Mouse (Mus musculus) hindbrain, embryonic 13.5 days (tissue): ENCODE results near the gene Nup153. TPM values are rescaled to one million over a fixed set of nuclear protein-coding genes. Genes with fewer than 3 reads are reported as not detected.
A peak's percentile ranks its signal among the peaks of the same experiment; 100 is the strongest.

Experiments
- ATAC-seq: fragments of 200-750 bp; cut with Nextera tagmentation; 2 replicates; pipeline ENCODE4 v1.8.0; 2017; ENCODE audit warnings: moderate TSS enrichment; ENCODE audit not compliant: low FRiP score
- H3K27ac ChIP-seq: fragments of 300-500 bp; sonication (generic); 2 replicates; pipeline ENCODE4 v1.5.1; 2015; ENCODE audit warnings: inconsistent platforms, mild to moderate bottlenecking, moderate library complexity
- H3K27me3 ChIP-seq: fragments of 300-500 bp; sonication (generic); 2 replicates; pipeline ENCODE4 v1.6.1; 2015; ENCODE audit warnings: mild to moderate bottlenecking, inconsistent platforms
- H3K36me3 ChIP-seq: fragments of 300-500 bp; sonication (generic); 2 replicates; pipeline ENCODE4 v1.6.1; 2015; ENCODE audit warnings: mild to moderate bottlenecking, inconsistent platforms
- H3K4me1 ChIP-seq: fragments of 300-500 bp; sonication (generic); replicated peaks from 2 replicates; pipeline ENCODE4 v1.6.1; 2015; ENCODE audit warnings: inconsistent platforms
- H3K4me2 ChIP-seq: fragments of 300-500 bp; sonication (generic); 2 replicates; pipeline ENCODE4 v1.6.1; 2015; ENCODE audit warnings: inconsistent platforms, mild to moderate bottlenecking, moderate library complexity
- H3K4me3 ChIP-seq: fragments of 300-500 bp; sonication (generic); 2 replicates; pipeline ENCODE4 v1.5.1; 2015; ENCODE audit warnings: mild to moderate bottlenecking, inconsistent platforms
- H3K9ac ChIP-seq: fragments of 300-500 bp; sonication (generic); 2 replicates; pipeline ENCODE4 v1.6.1; 2015; ENCODE audit warnings: mild to moderate bottlenecking, inconsistent platforms
- H3K9me3 ChIP-seq: fragments of 300-500 bp; sonication (generic); 2 replicates; pipeline ENCODE4 v1.6.1; 2016; ENCODE audit warnings: inconsistent platforms
- WGBS: fragments of 180-500 bp; shearing (Covaris S2); methylation state at CpG from one replicate; pipeline ENCODE4 v1.1.7; 2015; 5-methylcytosine and 5-hydroxymethylcytosine counted together
- polyA plus RNA-seq: library from polyadenylated mRNA; unstranded; fragments of >200 nt; fragmentation: Nextera tagmentation; extraction: Ambion mirVana; gene quantifications from 2 replicates; pipeline ENCODE4 v1.2.1, GENCODE M21; 2015

Gene Nup153
- polyA plus RNA-seq, 1 experiment from 2014 or later = 19.8 TPM

GRCm38 (mm10) chr13:46727038-46727836, 503 bp downstream of the Nup153 start:
- Histone ChIP-seq H3K36me3 (no peaks in the 10 kb centered on the region), H3K9ac (peak overlapping the region; percentile 97), H3K27ac (peak overlapping the region; percentile 97), H3K9me3 (no peaks in the 10 kb centered on the region), H3K4me2 (peak overlapping the region; percentile 89), H3K4me1 (peaks cover 23% of the 10 kb centered on the region), H3K27me3 (no peaks in the 10 kb centered on the region), H3K4me3 (peak overlapping the region; percentile 99)
- peak; percentile 83 for ATAC-seq
- whole genome bisulfite sequencing = under 1% methylated on average over 79 of the region's 85 CpGs

GRCm38 (mm10) chr13:46726288-46727037, 1.3 kb downstream of the Nup153 start:
- under 1% methylated on average over 30 of the region's 30 CpGs for WGBS

GRCm38 (mm10) chr13:46725227-46725626, 2.5 kb downstream of the Nup153 start:
- no peaks in the 10 kb centered on the region for H3K27me3 ChIP-seq
- 0 out of 2 replicates have a peak overlapping the region, but pooled peaks have one; percentile 9 for H3K4me3 ChIP-seq
- peaks cover 26% of the 10 kb centered on the region for H3K4me1 ChIP-seq
- H3K27ac ChIP-seq = no peak overlapping the region
- peak overlapping the region; percentile 89 for H3K4me2 ChIP-seq
- no peak overlapping the region for H3K9ac ChIP-seq
- H3K36me3 ChIP-seq = no peaks in the 10 kb centered on the region
- WGBS = 36% methylated on average over 2 of the region's 2 CpGs
- no peaks in the 10 kb centered on the region for H3K9me3 ChIP-seq
- no peak for ATAC-seq

More at GRCm38 (mm10) chr13:46726288-46727037, 1.3 kb downstream of the Nup153 start:
- Histone ChIP-seq H3K4me2 (peak overlapping the region; percentile 89), H3K27ac (peak overlapping the region; percentile 97), H3K9ac (peak overlapping the region; percentile 97), H3K4me1 (peaks cover 26% of the 10 kb centered on the region), H3K4me3 (peak overlapping the region; percentile 99), H3K36me3 (no peaks in the 10 kb centered on the region), H3K9me3 (no peaks in the 10 kb centered on the region), H3K27me3 (no peaks in the 10 kb centered on the region)
- no peak for ATAC-seq

GRCm38 (mm10) chr13:46724371-46724770, 3.4 kb downstream of the Nup153 start:
- no peak overlapping the region for H3K27ac ChIP-seq
- H3K27me3 ChIP-seq = no peaks in the 10 kb centered on the region
- no peak overlapping the region for H3K4me3 ChIP-seq
- H3K9me3 ChIP-seq = no peaks in the 10 kb centered on the region
- no peak for ATAC-seq
- H3K9ac ChIP-seq = no peak overlapping the region
- 0 out of 2 replicates have a peak overlapping the region, but pooled peaks have one; percentile 4 for H3K4me2 ChIP-seq
- H3K4me1 ChIP-seq = peaks cover 26% of the 10 kb centered on the region
- no peaks in the 10 kb centered on the region for H3K36me3 ChIP-seq

GRCm38 (mm10) chr13:46721009-46721408, 6.7 kb downstream of the Nup153 start:
- no peak overlapping the region for H3K27ac ChIP-seq
- H3K4me1 ChIP-seq = peaks cover 20% of the 10 kb centered on the region
- H3K4me3 ChIP-seq = no peak overlapping the region
- H3K4me2 ChIP-seq = no peak overlapping the region
- no peak for ATAC-seq
- H3K36me3 ChIP-seq = peaks cover 9% of the 10 kb centered on the region
- H3K27me3 ChIP-seq = no peaks in the 10 kb centered on the region
- H3K9ac ChIP-seq = no peak overlapping the region
- H3K9me3 ChIP-seq = no peaks in the 10 kb centered on the region

GRCm38 (mm10) chr13:46718893-46719400, 8.8 kb downstream of the Nup153 start:
- 77% methylated on average over 5 of the region's 5 CpGs for WGBS
- H3K9me3 ChIP-seq = no peaks in the 10 kb centered on the region
- no peak overlapping the region for H3K9ac ChIP-seq
- no peak overlapping the region for H3K4me3 ChIP-seq
- H3K4me2 ChIP-seq = no peak overlapping the region
- H3K4me1 ChIP-seq = peaks cover 7% of the 10 kb centered on the region; the same call in 1 of the 2 replicates
- ATAC-seq = no peak
- no peaks in the 10 kb centered on the region for H3K27me3 ChIP-seq
- no peak overlapping the region for H3K27ac ChIP-seq
- H3K36me3 ChIP-seq = peaks cover 15% of the 10 kb centered on the region

GRCm38 (mm10) chr13:46715976-46716639, 11.6 kb downstream of the Nup153 start:
- Histone ChIP-seq H3K4me1 (peaks cover 4% of the 10 kb centered on the region; the same call in 1 of the 2 replicates), H3K9me3 (no peaks in the 10 kb centered on the region), H3K36me3 (peaks cover 36% of the 10 kb centered on the region), H3K27ac (no peak overlapping the region), H3K27me3 (no peaks in the 10 kb centered on the region), H3K4me3 (no peak overlapping the region), H3K9ac (no peak overlapping the region), H3K4me2 (no peak overlapping the region)
- no peak for ATAC-seq
- WGBS = 71% methylated on average over 3 of the region's 3 CpGs

- 94% methylated on average over 5 of the region's 5 CpGs for WGBS
- Histone ChIP-seq H3K4me1 (peaks cover 4% of the 10 kb centered on the region; the same call in 1 of the 2 replicates), H3K9ac (no peak overlapping the region), H3K9me3 (no peaks in the 10 kb centered on the region), H3K4me2 (no peak overlapping the region), H3K36me3 (peaks cover 49% of the 10 kb centered on the region), H3K4me3 (no peak overlapping the region), H3K27ac (no peak overlapping the region), H3K27me3 (no peaks in the 10 kb centered on the region)
- ATAC-seq = no peak
These were observed 14.3 kb downstream of the Nup153 start for GRCm38 (mm10) chr13:46713486-46713885.

- no peak overlapping the region for H3K4me2 ChIP-seq
These were observed 24.6 kb downstream of the Nup153 start for GRCm38 (mm10) chr13:46703138-46703537.

GRCm38 (mm10) chr13:46701486-46701885, 26.3 kb downstream of the Nup153 start:
- H3K4me2 ChIP-seq = no peak overlapping the region
- no peak for ATAC-seq
- H3K27me3 ChIP-seq = no peaks in the 10 kb centered on the region
- no peak overlapping the region for H3K4me3 ChIP-seq
- no peak overlapping the region for H3K9ac ChIP-seq
- WGBS = 89% methylated on average over 2 of the region's 2 CpGs
- H3K36me3 ChIP-seq = peaks cover 29% of the 10 kb centered on the region
- no peaks in the 10 kb centered on the region for H3K4me1 ChIP-seq
- no peak overlapping the region for H3K27ac ChIP-seq
- no peaks in the 10 kb centered on the region for H3K9me3 ChIP-seq

More at GRCm38 (mm10) chr13:46703138-46703537, 24.6 kb downstream of the Nup153 start:
- Histone ChIP-seq H3K4me1 (no peaks in the 10 kb centered on the region), H3K4me3 (no peak overlapping the region), H3K27ac (no peak overlapping the region), H3K9me3 (no peaks in the 10 kb centered on the region), H3K9ac (no peak overlapping the region), H3K36me3 (peaks cover 21% of the 10 kb centered on the region), H3K27me3 (no peaks in the 10 kb centered on the region)
- ATAC-seq = no peak
- WGBS = 91% methylated on average over 5 of the region's 5 CpGs

- no peak for ATAC-seq
- no peak overlapping the region for H3K4me2 ChIP-seq
- H3K4me1 ChIP-seq = no peaks in the 10 kb centered on the region
- no peak overlapping the region for H3K4me3 ChIP-seq
- H3K36me3 ChIP-seq = peaks cover 34% of the 10 kb centered on the region
- no peak overlapping the region for H3K9ac ChIP-seq
- no peaks in the 10 kb centered on the region for H3K9me3 ChIP-seq
- no peak overlapping the region for H3K27ac ChIP-seq
- WGBS = 94% methylated on average over 1 of the region's 1 CpGs
- no peaks in the 10 kb centered on the region for H3K27me3 ChIP-seq
These were observed 28.4 kb downstream of the Nup153 start for GRCm38 (mm10) chr13:46699372-46699771.

GRCm38 (mm10) chr13:46696788-46697187, 31.0 kb downstream of the Nup153 start:
- no peaks in the 10 kb centered on the region for H3K27me3 ChIP-seq
- no peaks in the 10 kb centered on the region for H3K9me3 ChIP-seq
- no peak for ATAC-seq
- no peak overlapping the region for H3K9ac ChIP-seq
- WGBS = 93% methylated on average over 2 of the region's 2 CpGs
- H3K4me2 ChIP-seq = no peak overlapping the region
- H3K4me3 ChIP-seq = no peak overlapping the region
- no peak overlapping the region for H3K27ac ChIP-seq
- H3K4me1 ChIP-seq = no peaks in the 10 kb centered on the region
- peaks cover 35% of the 10 kb centered on the region for H3K36me3 ChIP-seq
